Mouse (Mus musculus): ENCODE data around the gene Slc30a10.

DNA sequence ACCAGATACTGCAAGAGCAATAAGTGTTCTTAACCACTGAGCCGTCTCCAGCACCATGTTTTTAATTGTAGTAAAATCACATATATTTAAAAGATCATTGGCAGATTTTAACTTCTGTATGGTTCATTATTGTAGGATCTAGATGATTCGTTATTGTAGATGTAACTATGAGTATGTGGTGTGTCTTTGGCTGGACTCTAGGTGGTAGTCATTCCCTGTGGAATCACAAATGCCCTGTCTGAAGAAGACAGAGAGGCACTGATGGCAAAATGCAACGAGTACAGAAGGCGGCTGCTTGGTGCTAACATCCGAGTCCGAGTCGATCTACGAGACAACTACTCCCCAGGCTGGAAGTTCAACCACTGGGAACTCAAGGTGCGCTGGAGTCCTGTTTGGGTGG lies 36.6 kb upstream of the Slc30a10 start:
- TF ChIP-seq CTCF (conservative IDR thresholded peaks at IDR 0.05 in 1 of 2, IDR thresholded peaks at IDR 0.05 in 1 of 2; ENCODE audit: low read depth in 2 of 2, low read length in 2 of 2) (no peak), ZC3H11A (IDR thresholded peaks at IDR 0.05; ENCODE audit: low read depth, low read length) (no peak), TCF12 (IDR thresholded peaks at IDR 0.05; ENCODE audit: low read depth, low read length) (no peak), MAZ (IDR thresholded peaks at IDR 0.05; ENCODE audit: low read depth, low read length) (no peak), EP300 (IDR thresholded peaks at IDR 0.05; ENCODE audit: low read length) (no peak), BHLHE40 (IDR thresholded peaks at IDR 0.05; ENCODE audit: low read depth, low read length) (no peak), GABPA (IDR thresholded peaks at IDR 0.05; ENCODE audit: insufficient replicate concordance, low read depth, low read length) (no peak), NELFE (IDR thresholded peaks at IDR 0.05; ENCODE audit: low read depth, low read length) (no peak), MYC (IDR thresholded peaks at IDR 0.05; ENCODE audit: low read depth, low read length) (no peak), USF2 (conservative IDR thresholded peaks at IDR 0.05; ENCODE audit: low read depth, low read length) (no peak), ETS1 (conservative IDR thresholded peaks at IDR 0.05; ENCODE audit: low read depth, low read length) (no peak)
